Mouse (Mus musculus) MEL (cell line): Measurements from ENCODE around the gene Slco1b2. TPM values are rescaled to one million over a fixed set of nuclear protein-coding genes. Genes with fewer than 3 reads are reported as not detected.

Experiments
- DNase-seq: peaks from one replicate; pipeline ENCODE4 v3.0.0; 2011; ENCODE audit warnings: low read depth, low spot score
- H3K27ac ChIP-seq: 2 replicates; pipeline ENCODE4 v1.5.1; 2012; ENCODE audit warnings: low read depth, mild to moderate bottlenecking, control low read depth, low read length, moderate library complexity; ENCODE audit not compliant: control insufficient read depth
- H3K27me3 ChIP-seq, 2 experiments: fragments of 150-350 bp in 1 of 2; sonication (generic) in 1 of 2; 2 replicates each; pipeline ENCODE4 v1.6.1; 2012; ENCODE audit warnings: low read length in 2 of 2, mild to moderate bottlenecking in 2 of 2, improper control_type of control experiment in 1 of 2, moderate library complexity in 1 of 2; ENCODE audit not compliant: insufficient read depth in 2 of 2, control insufficient read depth in 1 of 2
- H3K36me3 ChIP-seq, 2 experiments: 2 replicates each; pipeline ENCODE4 v1.6.1; 2012 to 2014; ENCODE audit warnings: low read length in 2 of 2, improper control_type of control experiment in 1 of 2, inconsistent platforms in 1 of 2, mild to moderate bottlenecking in 1 of 2; ENCODE audit not compliant: insufficient read depth in 2 of 2, control insufficient read depth in 1 of 2
- H3K4me1 ChIP-seq, 2 experiments: fragments of 150-350 bp in 1 of 2; sonication (generic) in 1 of 2; 2 replicates each; pipeline ENCODE4 v1.6.1; 2012; ENCODE audit warnings: low read length in 2 of 2, improper control_type of control experiment in 1 of 2, mild to moderate bottlenecking in 1 of 2; ENCODE audit not compliant: insufficient read depth in 2 of 2, control insufficient read depth in 1 of 2
- H3K4me3 ChIP-seq, 2 experiments: fragments of 150-350 bp in 1 of 2; sonication (generic) in 1 of 2; 2 replicates each; pipeline ENCODE4 v1.5.1; 2012; ENCODE audit warnings: low read depth in 2 of 2, low read length in 2 of 2, mild to moderate bottlenecking in 2 of 2, moderate library complexity in 2 of 2, control low read depth in 1 of 2, improper control_type of control experiment in 1 of 2; ENCODE audit not compliant: control insufficient read depth in 1 of 2, insufficient read depth in 1 of 2
- H3K79me2 ChIP-seq: 2 replicates; pipeline ENCODE4 v1.6.1; 2012; ENCODE audit warnings: mild to moderate bottlenecking, low read length, moderate library complexity; ENCODE audit not compliant: control insufficient read depth, poor library complexity, insufficient read depth
- H3K9ac ChIP-seq: 2 replicates; pipeline ENCODE4 v1.6.1; 2012; ENCODE audit warnings: low read depth, mild to moderate bottlenecking, control low read depth, low read length, moderate library complexity; ENCODE audit not compliant: control insufficient read depth, poor library complexity, severe bottlenecking
- H3K9me3 ChIP-seq: fragments of 150-350 bp; sonication (generic); replicated peaks from 2 replicates; pipeline ENCODE4 v1.6.1; 2012; ENCODE audit warnings: mild to moderate bottlenecking, low read length, improper control_type of control experiment, moderate library complexity; ENCODE audit not compliant: insufficient read depth
- BHLHE40 ChIP-seq: IDR thresholded peaks from 2 replicates; pipeline ENCODE4 v1.6.1; 2012; ENCODE audit warnings: low read depth, mild to moderate bottlenecking, inconsistent platforms, low read length, improper control_type of control experiment, borderline replicate concordance
- CHD1 ChIP-seq: IDR thresholded peaks from 2 replicates; pipeline ENCODE4 v1.6.1; 2012; ENCODE audit warnings: low read depth, mild to moderate bottlenecking, inconsistent platforms, low read length, improper control_type of control experiment
- ELF1 ChIP-seq: IDR thresholded peaks from 2 replicates; pipeline ENCODE4 v1.6.1; 2014; ENCODE audit warnings: low read depth, mild to moderate bottlenecking, inconsistent platforms, low read length, improper control_type of control experiment, moderate library complexity
- EP300 ChIP-seq, 2 experiments: IDR thresholded peaks; 2 replicates each; pipeline ENCODE4 v1.6.1; 2011; ENCODE audit warnings: improper control_type of control experiment in 2 of 2, low read length in 2 of 2, low read depth in 1 of 2, mild to moderate bottlenecking in 1 of 2
- ETS1 ChIP-seq: IDR thresholded peaks from 2 replicates; pipeline ENCODE4 v1.6.1; 2012; ENCODE audit warnings: low read depth, mild to moderate bottlenecking, inconsistent platforms, low read length, improper control_type of control experiment, moderate library complexity
- HCFC1 ChIP-seq: IDR thresholded peaks from 2 replicates; pipeline ENCODE4 v1.6.1; 2012; ENCODE audit warnings: low read depth, mild to moderate bottlenecking, inconsistent platforms, low read length, improper control_type of control experiment, moderate library complexity
- JUND ChIP-seq: IDR thresholded peaks from 2 replicates; pipeline ENCODE4 v1.6.1; 2011; ENCODE audit warnings: low read depth, mild to moderate bottlenecking, improper control_type of control experiment, low read length
- KAT2A ChIP-seq: conservative IDR thresholded peaks from 2 replicates; pipeline ENCODE4 v1.6.1; 2012; ENCODE audit warnings: low read depth, low read length, improper control_type of control experiment, inconsistent platforms
- MAZ ChIP-seq: IDR thresholded peaks from 2 replicates; pipeline ENCODE4 v1.6.1; 2012; ENCODE audit warnings: low read depth, mild to moderate bottlenecking, inconsistent platforms, low read length, improper control_type of control experiment
- MYB ChIP-seq: IDR thresholded peaks from 2 replicates; pipeline ENCODE4 v1.6.1; 2011; ENCODE audit warnings: mild to moderate bottlenecking, low read depth, low read length, improper control_type of control experiment
- MYC ChIP-seq: IDR thresholded peaks from 2 replicates; pipeline ENCODE4 v1.6.1; 2011; ENCODE audit warnings: low read depth, mild to moderate bottlenecking, low read length, improper control_type of control experiment, moderate library complexity
- NRF1 ChIP-seq: IDR thresholded peaks from 2 replicates; pipeline ENCODE4 v1.6.1; 2014; ENCODE audit warnings: low read depth, mild to moderate bottlenecking, inconsistent platforms, low read length, improper control_type of control experiment, moderate library complexity; ENCODE audit not compliant: poor library complexity, insufficient read depth, severe bottlenecking
- RAD21 ChIP-seq: IDR thresholded peaks from 2 replicates; pipeline ENCODE4 v1.6.1; 2011; ENCODE audit warnings: mild to moderate bottlenecking, low read depth, low read length, improper control_type of control experiment
- RCOR1 ChIP-seq: IDR thresholded peaks from 2 replicates; pipeline ENCODE4 v1.6.1; 2012; ENCODE audit warnings: low read depth, mild to moderate bottlenecking, inconsistent platforms, low read length, improper control_type of control experiment
- SIN3A ChIP-seq: IDR thresholded peaks from 2 replicates; pipeline ENCODE4 v1.6.1; 2012; ENCODE audit warnings: low read length, improper control_type of control experiment, inconsistent platforms
- TAL1 ChIP-seq: IDR thresholded peaks from 2 replicates; pipeline ENCODE4 v1.6.1; 2012; ENCODE audit warnings: mild to moderate bottlenecking, inconsistent platforms, low read length, moderate library complexity, mixed read lengths
- TBP ChIP-seq: IDR thresholded peaks from 2 replicates; pipeline ENCODE4 v1.8.0; 2011; ENCODE audit warnings: low read depth, low read length, improper control_type of control experiment
- UBTF ChIP-seq: IDR thresholded peaks from 2 replicates; pipeline ENCODE4 v1.6.1; 2012; ENCODE audit warnings: low read depth, mild to moderate bottlenecking, inconsistent platforms, low read length, improper control_type of control experiment, moderate library complexity, borderline replicate concordance; ENCODE audit not compliant: insufficient read depth
- USF2 ChIP-seq, 2 experiments: IDR thresholded peaks; 2 replicates each; pipeline ENCODE4 v1.6.1; 2011 to 2012; ENCODE audit warnings: improper control_type of control experiment in 2 of 2, low read length in 2 of 2, borderline replicate concordance in 1 of 2, inconsistent platforms in 1 of 2, low read depth in 1 of 2, mild to moderate bottlenecking in 1 of 2; ENCODE audit not compliant: insufficient read depth in 1 of 2
- ZC3H11A ChIP-seq: IDR thresholded peaks from 2 replicates; pipeline ENCODE4 v1.6.1; 2012; ENCODE audit warnings: low read depth, mild to moderate bottlenecking, inconsistent platforms, low read length, improper control_type of control experiment
- ZKSCAN1 ChIP-seq: IDR thresholded peaks from 2 replicates; pipeline ENCODE4 v1.6.1; 2012; ENCODE audit warnings: low read depth, mild to moderate bottlenecking, inconsistent platforms, low read length, improper control_type of control experiment, moderate library complexity
- ZMIZ1 ChIP-seq: IDR thresholded peaks from 2 replicates; pipeline ENCODE4 v1.6.1; 2012; ENCODE audit warnings: low read depth, mild to moderate bottlenecking, inconsistent platforms, low read length, improper control_type of control experiment, moderate library complexity
- polyA plus RNA-seq, 2 experiments: library from polyadenylated mRNA; stranded (reverse) in 1 of 2; unstranded in 1 of 2; fragments of >175 nt in 1 of 2; fragments of >200 nt in 1 of 2; gene quantifications; 2 replicates each; pipeline versions ENCODE4 v1.2.1 to v1.2.4; 2012; ENCODE audit warnings: low replicate concordance in 2 of 2, low read depth in 1 of 2; ENCODE audit not compliant: insufficient read length in 2 of 2, insufficient read depth in 1 of 2, missing spikeins in 1 of 2
- total RNA-seq: library from RNA; depleted of rRNA; stranded (reverse); fragments of 300-350 nt; gene quantifications from 2 replicates; pipeline ENCODE4 v1.2.3, GENCODE M21; 2012

Gene Slco1b2
- total and polyA plus RNA-seq, 3 experiments: not detected

GRCm38 (mm10) chr6:141600940-141601339, 28.4 kb upstream of the Slco1b2 start:
- Histone ChIP-seq H3K9me3 (no peaks in the 10 kb centered on the region), H3K4me3 (no peak overlapping the region), H3K27me3 (no peaks in the 10 kb centered on the region), H3K27ac (no peak overlapping the region), H3K79me2 (no peaks in the 10 kb centered on the region), H3K4me1 (no peaks in the 10 kb centered on the region), H3K9ac (no peak overlapping the region), H3K36me3 (no peaks in the 10 kb centered on the region)
- DNase-seq: no peak
- no peak for TF ChIP-seq USF2 (IDR thresholded peaks at IDR 0.05; ENCODE audit: borderline replicate concordance in 1 of 2, insufficient read depth in 1 of 2, low read depth in 1 of 2, low read length in 2 of 2)
- TF ChIP-seq UBTF: no peak
- TF ChIP-seq ELF1: no peak
- TF ChIP-seq ZKSCAN1: no peak
- TF ChIP-seq MAZ: no peak
- TF ChIP-seq ZMIZ1: no peak
- TF ChIP-seq ZC3H11A: no peak
- TF ChIP-seq NRF1: no peak
- no peak for TF ChIP-seq RAD21
- no peak for TF ChIP-seq TAL1

- DNase-seq: no peak
- Histone ChIP-seq H3K4me3 (no peak overlapping the region), H3K79me2 (no peaks in the 10 kb centered on the region)
Observed at GRCm38 (mm10) chr6:141610702-141611260, 18.5 kb upstream of the Slco1b2 start.

GRCm38 (mm10) chr6:141614017-141614416, 15.3 kb upstream of the Slco1b2 start:
- no peaks in the 10 kb centered on the region for H3K79me2 ChIP-seq
- H3K27me3 ChIP-seq: no peaks in the 10 kb centered on the region
- no peak overlapping the region for H3K27ac ChIP-seq
- TF ChIP-seq TBP (no peak), RAD21 (no peak), CHD1 (no peak), MAZ (no peak), ZMIZ1 (no peak), MYB (no peak), JUND (no peak), HCFC1 (no peak), SIN3A (no peak), KAT2A (no peak), ETS1 (no peak), BHLHE40 (no peak), MYC (no peak), ZKSCAN1 (no peak), EP300 (IDR thresholded peaks at IDR 0.05; ENCODE audit: low read depth in 1 of 2, low read length in 2 of 2) (no peak), RCOR1 (no peak)
- no peak overlapping the region for H3K9ac ChIP-seq
- no peaks in the 10 kb centered on the region for H3K4me1 ChIP-seq
- no peak overlapping the region for H3K4me3 ChIP-seq
- no peak for DNase-seq
- no peaks in the 10 kb centered on the region for H3K9me3 ChIP-seq
- no peaks in the 10 kb centered on the region for H3K36me3 ChIP-seq

More at GRCm38 (mm10) chr6:141610702-141611260, 18.5 kb upstream of the Slco1b2 start:
- Histone ChIP-seq H3K36me3 (no peaks in the 10 kb centered on the region), H3K27ac (no peak overlapping the region), H3K9ac (no peak overlapping the region), H3K4me1 (no peaks in the 10 kb centered on the region), H3K9me3 (no peaks in the 10 kb centered on the region), H3K27me3 (no peaks in the 10 kb centered on the region)
- TF ChIP-seq NRF1 (no peak), ZMIZ1 (no peak), SIN3A (no peak)
